Mouse (Mus musculus): ENCODE data around the gene Spen.

DNA sequence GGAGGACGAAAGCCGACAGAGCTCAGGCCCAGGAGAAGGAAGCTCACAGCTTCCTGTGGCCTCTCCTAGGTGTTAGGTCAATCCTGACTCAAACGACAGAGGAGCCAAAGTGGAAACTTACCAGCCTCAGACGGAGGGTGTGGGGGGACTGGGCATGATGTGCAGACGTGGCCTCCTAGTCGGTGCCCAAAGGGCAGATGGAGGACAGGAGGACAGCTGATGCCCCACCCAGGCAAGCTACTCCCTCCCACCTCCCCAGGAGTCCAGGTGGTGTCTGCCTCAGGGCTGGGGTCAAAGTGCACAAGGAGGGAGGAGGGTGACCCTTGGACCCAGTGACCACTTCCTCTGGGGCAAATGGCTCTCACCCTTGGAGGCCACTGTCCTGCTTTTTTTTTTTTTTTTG is 32.9 kb upstream of the Spen start:
- no peak for TF ChIP-seq GATA1 (IDR thresholded peaks at IDR 0.05; ENCODE audit: borderline replicate concordance, low read length)
- TF ChIP-seq FLI1 (IDR thresholded peaks at IDR 0.05; ENCODE audit: low read length) = no peak
